26 mouse cellular contexts compared by ENCODE assay signal in genomic region chr10:71337733-71338132, GRCm38 (mm10). TPM values are rescaled to one million over a fixed set of nuclear protein-coding genes. Genes with fewer than 3 reads are reported as not detected.
DNase-seq lines count a peak whose midpoint lies in the region; ATAC-seq and TF ChIP-seq lines count a peak whose summit lies in the region.
"Had no signal": no experiment of that assay in that cellular context is flagged by ENCODE, and none has a peak within 500 bp of the region (broad histone marks: within the 10 kb centered on the region; RNA-seq: fewer than 3 reads in every experiment).

No protein-coding gene starts in this region.

- H3K9me3 ChIP-seq in liver, embryonic 13.5 days (replicated peaks): no peaks in the 10 kb centered on the region
- H3K9me3 ChIP-seq: heart, embryonic 13.5 days; limb, embryonic 13.5 days had no signal

- no peak for TF ChIP-seq CTCF in small intestine, adult 2 months (IDR thresholded peaks at IDR 0.05; ENCODE audit: extremely low read depth, insufficient read length, insufficient replicate concordance, low read depth, low read length)

- WGBS in liver, embryonic 13.5 days (ENCODE audit: insufficient replicate concordance): 74% methylated on average over 2 of the region's 2 CpGs
- WGBS in small intestine, adult 2 months: 24% methylated on average over 2 of the region's 2 CpGs

- H3K9ac ChIP-seq in liver, embryonic 13.5 days: no peak overlapping the region
- H3K9ac ChIP-seq: heart, embryonic 13.5 days; hindbrain, embryonic 14.5 days; limb, embryonic 13.5 days had no signal

- H3K27me3 ChIP-seq in liver, embryonic 13.5 days: no peaks in the 10 kb centered on the region
- H3K27me3 ChIP-seq in small intestine, adult 2 months (ENCODE audit: control insufficient read depth, insufficient read depth, low read length): no peaks in the 10 kb centered on the region
- H3K27me3 ChIP-seq: heart, embryonic 13.5 days; limb, embryonic 13.5 days; Patski had no signal

- no peak for ATAC-seq in liver, embryonic 13.5 days (ENCODE audit: low read depth)
- ATAC-seq: forebrain, embryonic 14.5 days; Patski had no signal

- TF ChIP-seq POLR2A in small intestine, adult 2 months (IDR thresholded peaks at IDR 0.05; ENCODE audit: low read depth, low read length): no peak

- H3K27ac ChIP-seq in liver, embryonic 13.5 days: peak overlapping the region; percentile 12; the same call in 1 of the 2 replicates
- H3K27ac ChIP-seq in small intestine, adult 2 months (ENCODE audit: insufficient read depth, low read depth, low read length): peak overlapping the region; percentile 68
- H3K27ac ChIP-seq: heart, embryonic 13.5 days; hindbrain, embryonic 14.5 days; limb, embryonic 13.5 days; macrophage had no signal

- peaks cover 39% of the 10 kb centered on the region for H3K36me3 ChIP-seq in liver, embryonic 13.5 days
- peaks cover 21% of the 10 kb centered on the region for H3K36me3 ChIP-seq in small intestine, adult 2 months (ENCODE audit: control insufficient read depth, insufficient read depth, low read length)

- peak; percentile 59 to 85 for DNase-seq in kidney, adult 8-10 months
- DNase-seq in kidney, postnatal 10 days: no peak
- no peak for DNase-seq in liver, embryonic 13.5 days
- DNase-seq in liver: no peak
- peak; percentile 64 for DNase-seq in kidney, postnatal 14 days
- no peak for DNase-seq in layer of hippocampus, postnatal 10 days (ENCODE audit: low spot score in 2 of 2)
- DNase-seq in thymus, postnatal 0 days (ENCODE audit: low spot score): no peak
- DNase-seq: cerebellum, adult 9-10 months; cerebellum, postnatal 36 days; gastrocnemius, postnatal 25 days; heart, postnatal 10 days; lung, adult 2 months; lung, postnatal 10 days; midbrain, embryonic 14.5 days; retina, postnatal 1 day; right cerebral cortex, postnatal 14 days; spleen, adult 18-20 months; thymus, adult 18-20 months; thymus, postnatal 36 days had no signal

- H3K4me3 ChIP-seq in liver, embryonic 13.5 days (replicated peaks): no peak overlapping the region
- H3K4me3 ChIP-seq in small intestine, adult 2 months (ENCODE audit: low read depth, low read length): no peak overlapping the region
- H3K4me3 ChIP-seq: heart, embryonic 13.5 days; limb, embryonic 13.5 days had no signal

- no peak overlapping the region for H3K4me2 ChIP-seq in liver, embryonic 13.5 days
- H3K4me2 ChIP-seq: heart, embryonic 13.5 days; hindbrain, embryonic 14.5 days; limb, embryonic 13.5 days had no signal

- H3K4me1 ChIP-seq in liver, embryonic 13.5 days (replicated peaks): peaks cover 52% of the 10 kb centered on the region
- peaks cover 27% of the 10 kb centered on the region for H3K4me1 ChIP-seq in small intestine, adult 2 months (ENCODE audit: control insufficient read depth, insufficient read depth, insufficient read length, low read length)

RNA-seq across cellular contexts. Expression of gene Cisd1, which starts 7.0 kb away (rescaled TPM):
- polyA plus RNA-seq in liver, embryonic 13.5 days (2015; fragmentation: Nextera tagmentation; extraction: Ambion mirVana): 101 and 103 TPM in 2 replicates
- 47.2 and 75.8 TPM in 2 replicates for polyA plus RNA-seq in small intestine, adult 2 months (2012; rRNA removed)
- 100 to 1,000 TPM; 122 to 130 TPM for total RNA-seq in layer of hippocampus, postnatal 10 days (2021)
- polyA plus RNA-seq in thymus, postnatal 0 days (2015; fragmentation: Nextera tagmentation; extraction: Ambion mirVana): 143 and 149 TPM in 2 replicates

RNA-seq across cellular contexts. Expression of gene Ipmk, which starts 9.8 kb away (rescaled TPM):
- polyA plus RNA-seq in liver, embryonic 13.5 days (2015; fragmentation: Nextera tagmentation; extraction: Ambion mirVana): 8.3 and 11.2 TPM in 2 replicates
- polyA plus RNA-seq in small intestine, adult 2 months (2012; rRNA removed): 35.2 and 111 TPM in 2 replicates
- total RNA-seq in layer of hippocampus, postnatal 10 days (2021): 10 to 100 TPM; 32.5 to 33.6 TPM
- polyA plus RNA-seq in thymus, postnatal 0 days (2015; fragmentation: Nextera tagmentation; extraction: Ambion mirVana): 9.9 and 10.7 TPM in 2 replicates

RNA-seq across cellular contexts. Expression of gene Ube2d1, which starts 52.7 kb away (rescaled TPM):
- polyA plus RNA-seq in liver, embryonic 13.5 days (2015; fragmentation: Nextera tagmentation; extraction: Ambion mirVana): 7.8 and 9.8 TPM in 2 replicates
- 10.2 and 18.4 TPM in 2 replicates for polyA plus RNA-seq in small intestine, adult 2 months (2012; rRNA removed)
- 10 to 100 TPM; 70.3 to 79.7 TPM for total RNA-seq in layer of hippocampus, postnatal 10 days (2021)
- polyA plus RNA-seq in thymus, postnatal 0 days (2015; fragmentation: Nextera tagmentation; extraction: Ambion mirVana): 36.9 and 44.3 TPM in 2 replicates

Comparison
In these comparisons a context has a peak if more than half of its experiments do, and no peak if none do; other contexts are left out.
1. DNase-seq: peak in kidney, adult 8-10 months (2 of 2) and kidney, postnatal 14 days (single experiment); none in kidney, postnatal 10 days (single experiment), liver, embryonic 13.5 days (single experiment), liver (single experiment), layer of hippocampus, postnatal 10 days (0 of 2) and thymus, postnatal 0 days (single experiment).